Mouse (Mus musculus): Measurements from ENCODE around the gene Gm17689.

Gene Gm17689

DNA sequence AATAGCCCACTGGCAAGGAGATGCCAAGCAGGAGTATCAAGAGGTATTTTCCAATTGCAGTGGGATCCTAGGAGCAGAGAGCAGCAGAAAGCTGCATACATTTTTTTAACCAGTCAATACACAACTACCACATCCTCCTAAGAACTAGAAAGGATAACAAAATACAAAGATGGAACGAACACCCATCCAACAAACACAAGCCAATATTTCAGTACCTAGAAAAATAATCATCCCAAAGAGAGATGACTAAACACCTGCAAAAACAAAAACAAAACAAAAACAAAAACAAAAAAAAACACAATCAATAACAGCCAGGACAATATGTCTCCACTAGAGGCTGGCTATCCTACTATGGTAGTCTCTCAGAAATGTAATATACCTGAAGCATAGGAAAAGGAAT is at the start of gene Gm17689:
TSS of gene Gm17689 (minus strand) at position 101 of the 400 bp plus-strand sequence.
- DNase-seq (ENCODE audit: low read depth): no peak

DNA sequence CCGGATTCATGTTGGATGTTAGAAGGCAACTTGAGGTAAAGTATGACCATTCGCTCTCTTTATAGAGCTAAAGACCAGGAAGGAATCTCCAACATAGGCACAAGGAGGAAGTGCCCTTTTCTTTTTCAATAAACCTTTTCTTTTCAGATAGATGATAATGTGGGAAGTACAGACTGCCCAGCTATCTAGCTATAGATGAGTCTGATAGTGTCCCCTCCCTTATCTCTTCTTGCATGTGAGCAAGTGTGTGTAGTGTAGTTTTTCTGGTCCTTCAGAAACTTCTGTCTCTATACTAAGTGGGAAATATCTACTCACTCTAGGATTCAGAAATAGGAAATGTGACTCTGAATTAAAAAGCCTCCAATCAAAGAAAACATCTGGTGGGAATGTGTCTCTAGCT is 40.6 kb downstream of the Gm17689 start, which contains the start of gene Gm5615:
TSS of gene Gm5615 (minus strand) at position 101 of the 400 bp plus-strand sequence.
- no peak for DNase-seq (ENCODE audit: low read depth)
